Mouse (Mus musculus) embryonic facial prominence, embryonic 12.5 days (tissue): ENCODE measurements around the gene Mterf1b. TPM values are rescaled to one million over a fixed set of nuclear protein-coding genes. Genes with fewer than 3 reads are reported as not detected.
A peak's percentile ranks its signal among the peaks of the same experiment; 100 is the strongest.
"Not testable (repeated sequence)": the region's sequence is repeated elsewhere in the genome, so short reads cannot be mapped to it uniquely, and the experiment has no call there.

Experiments
- ATAC-seq: fragments of 200-750 bp; cut with Nextera tagmentation; 2 replicates; pipeline ENCODE4 v1.8.0; 2017; ENCODE audit not compliant: insufficient number of reproducible peaks, insufficient read depth, low FRiP score, low TSS enrichment
- H3K27ac ChIP-seq: fragments of 300-500 bp; sonication (generic); 2 replicates; pipeline ENCODE4 v1.5.1; 2016; ENCODE audit warnings: mild to moderate bottlenecking
- H3K27me3 ChIP-seq: fragments of 300-500 bp; sonication (generic); 2 replicates; pipeline ENCODE4 v1.6.1; 2016; ENCODE audit warnings: mild to moderate bottlenecking, moderate library complexity
- H3K36me3 ChIP-seq: fragments of 300-500 bp; sonication (generic); 2 replicates; pipeline ENCODE4 v1.6.1; 2016; ENCODE audit warnings: mild to moderate bottlenecking
- H3K4me1 ChIP-seq: fragments of 300-500 bp; sonication (generic); 2 replicates; pipeline ENCODE4 v1.6.1; 2016
- H3K4me2 ChIP-seq: fragments of 300-500 bp; sonication (generic); replicated peaks from 2 replicates; pipeline ENCODE4 v1.6.1; 2016; ENCODE audit warnings: mild to moderate bottlenecking, moderate library complexity
- H3K4me3 ChIP-seq: fragments of 300-500 bp; sonication (generic); 2 replicates; pipeline ENCODE4 v1.5.1; 2016; ENCODE audit warnings: mild to moderate bottlenecking
- H3K9ac ChIP-seq: fragments of 300-500 bp; sonication (generic); 2 replicates; pipeline ENCODE4 v1.6.1; 2016; ENCODE audit warnings: mild to moderate bottlenecking, moderate library complexity
- H3K9me3 ChIP-seq: fragments of 300-500 bp; sonication (generic); 2 replicates; pipeline ENCODE4 v1.6.1; 2016; ENCODE audit warnings: mild to moderate bottlenecking, moderate library complexity
- WGBS: fragments of 180-500 bp; shearing (Covaris S2); methylation state at CpG from one replicate; pipeline ENCODE4 v1.1.7; 2016; 5-methylcytosine and 5-hydroxymethylcytosine counted together
- polyA plus RNA-seq: library from polyadenylated mRNA; unstranded; fragments of >200 nt; fragmentation: Nextera tagmentation; extraction: Ambion mirVana; gene quantifications from 2 replicates; pipeline ENCODE4 v1.2.1, GENCODE M21; 2016

Gene Mterf1b
- 3.4 and 3.9 TPM in 2 replicates for polyA plus RNA-seq

- Histone ChIP-seq H3K4me2 (peak within 1 kb of the TSS; percentile 63), H3K9ac (0 out of 2 replicates have a peak within 1 kb of the TSS, but pooled peaks have one; percentile 16), H3K4me3 (peak within 1 kb of the TSS; percentile 41)
- not testable (repeated sequence) for H3K36me3 ChIP-seq, H3K9me3 ChIP-seq, H3K27ac ChIP-seq, H3K27me3 ChIP-seq, H3K4me1 ChIP-seq
- 66% methylated on average over 11 of the region's 37 CpGs for WGBS
- peak; percentile 96 for ATAC-seq
These were observed at the start of gene Mterf1b for GRCm38 (mm10) chr5:4191671-4192480. Mterf1b (plus strand) TSS chr5:4192367.

GRCm38 (mm10) chr5:4159418-4160071 is 32.6 kb upstream of the Mterf1b start:
- H3K27ac ChIP-seq, ATAC-seq, H3K9me3 ChIP-seq, H3K36me3 ChIP-seq, H3K9ac ChIP-seq, H3K4me2 ChIP-seq, H3K4me3 ChIP-seq, H3K27me3 ChIP-seq, H3K4me1 ChIP-seq: not testable (repeated sequence)
- WGBS: 87% methylated on average over 4 of the region's 5 CpGs

DNA sequence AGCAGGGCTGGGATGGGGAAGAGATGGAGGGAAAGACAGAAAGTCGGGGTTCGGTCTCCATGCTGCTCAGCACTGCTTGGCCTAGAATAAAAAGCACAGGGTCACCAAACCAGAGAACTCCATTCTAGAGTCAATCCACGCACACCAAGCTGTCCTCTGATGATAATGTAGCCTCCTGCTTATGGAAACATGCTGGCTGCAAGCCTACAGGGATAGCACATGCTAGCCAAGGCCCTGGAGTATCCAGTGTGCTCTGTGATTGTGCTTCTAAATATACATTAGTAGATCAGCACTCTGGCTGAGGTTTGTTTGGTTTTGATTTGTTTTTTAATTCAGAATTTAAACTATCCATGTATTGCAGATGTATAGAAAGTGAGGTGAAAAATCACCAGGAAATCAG is 30.6 kb upstream of the Mterf1b start:
- no peak for ATAC-seq
- Histone ChIP-seq H3K9me3 (no peaks in the 10 kb centered on the region), H3K36me3 (no peaks in the 10 kb centered on the region), H3K4me3 (no peak overlapping the region), H3K27me3 (no peaks in the 10 kb centered on the region), H3K9ac (no peak overlapping the region), H3K4me1 (no peaks in the 10 kb centered on the region), H3K4me2 (no peak overlapping the region), H3K27ac (no peak overlapping the region)
- 78% methylated on average over 3 of the region's 3 CpGs for WGBS

DNA sequence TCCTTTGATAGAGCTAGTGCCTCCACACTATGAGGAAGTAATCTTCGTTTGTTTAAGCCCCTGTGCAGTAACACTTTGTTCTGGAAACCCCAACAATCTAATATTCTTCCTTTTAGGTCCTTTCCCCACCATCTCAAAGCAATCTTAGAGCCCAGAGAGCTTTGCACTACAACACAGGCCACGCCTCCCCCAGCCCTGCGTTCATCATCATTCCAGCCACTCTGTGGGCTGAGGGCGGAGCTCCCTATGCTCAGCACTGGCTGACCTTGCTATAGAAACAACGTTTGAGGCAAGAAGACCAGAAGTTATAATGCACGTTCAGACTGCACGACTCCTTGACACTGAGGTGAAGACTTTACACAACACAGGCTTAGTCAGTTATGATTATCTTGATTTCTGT is 29.7 kb upstream of the Mterf1b start:
- Histone ChIP-seq H3K27ac (no peak overlapping the region), H3K36me3 (no peaks in the 10 kb centered on the region), H3K9ac (no peak overlapping the region), H3K9me3 (no peaks in the 10 kb centered on the region), H3K4me3 (no peak overlapping the region), H3K4me2 (no peak overlapping the region), H3K27me3 (no peaks in the 10 kb centered on the region), H3K4me1 (no peaks in the 10 kb centered on the region)
- no peak for ATAC-seq
- WGBS: 64% methylated on average over 7 of the region's 7 CpGs

DNA sequence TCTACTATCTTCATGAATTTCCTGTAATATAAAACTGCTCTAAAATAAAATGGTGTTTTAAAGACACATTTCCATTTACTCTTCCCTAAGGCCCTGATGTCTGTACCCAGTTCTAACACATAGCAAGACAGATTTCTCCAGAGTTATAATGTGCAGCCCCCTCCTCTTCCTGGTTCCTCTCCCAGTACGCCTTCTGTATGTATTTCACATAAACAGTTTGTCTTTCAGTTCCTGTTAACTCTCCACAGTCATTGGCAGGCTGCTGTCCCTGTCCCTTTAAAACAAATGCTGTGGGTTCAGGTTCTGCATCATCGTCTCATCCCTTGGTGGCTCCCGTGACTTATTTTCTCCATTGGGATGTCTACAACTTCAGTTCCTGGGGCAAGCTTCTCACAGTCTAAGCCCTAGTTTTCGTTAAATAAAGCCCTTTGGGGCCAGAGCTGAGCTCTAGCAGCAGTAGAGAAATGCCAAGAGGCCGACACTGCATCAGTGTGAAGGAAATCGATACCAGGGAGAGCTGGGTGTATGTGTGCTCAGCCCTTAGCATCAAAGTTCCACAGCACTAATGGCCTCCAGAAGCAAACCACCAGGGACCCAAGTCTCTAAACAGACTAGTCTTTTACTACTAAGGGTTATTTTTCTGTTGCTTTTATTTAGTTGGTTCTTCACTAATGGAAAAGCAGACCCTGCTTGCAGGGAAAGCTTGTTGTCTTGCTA is 24.2 kb upstream of the Mterf1b start:
- not testable (repeated sequence) for H3K27me3 ChIP-seq, H3K27ac ChIP-seq, H3K36me3 ChIP-seq, H3K4me3 ChIP-seq, H3K4me2 ChIP-seq, H3K4me1 ChIP-seq, H3K9ac ChIP-seq, H3K9me3 ChIP-seq, ATAC-seq
- WGBS: 53% methylated on average over 6 of the region's 6 CpGs

DNA sequence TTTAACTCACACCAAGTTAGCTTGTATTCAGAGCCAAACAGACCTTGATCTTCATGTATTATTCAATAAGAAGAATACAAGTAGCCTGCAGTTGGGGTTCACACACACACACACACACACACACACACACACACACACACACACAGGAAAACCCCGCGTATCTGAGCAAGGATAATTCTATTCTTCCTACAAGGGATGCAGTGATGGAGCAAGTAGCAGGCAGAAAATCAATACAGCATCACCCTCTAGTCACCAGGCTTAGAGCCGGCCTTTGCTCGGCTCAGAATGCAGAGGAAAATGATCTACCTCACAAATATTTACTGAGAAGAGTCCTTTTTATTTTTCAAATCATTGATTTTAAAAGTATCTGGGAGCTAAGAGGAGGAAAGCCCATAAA is 23.6 kb upstream of the Mterf1b start:
- H3K27me3 ChIP-seq, H3K4me1 ChIP-seq, H3K27ac ChIP-seq, H3K9me3 ChIP-seq, H3K4me2 ChIP-seq, H3K36me3 ChIP-seq, H3K4me3 ChIP-seq, H3K9ac ChIP-seq, ATAC-seq: not testable (repeated sequence)
- 71% methylated on average over 4 of the region's 4 CpGs for WGBS

- not testable (repeated sequence) for H3K4me1 ChIP-seq, ATAC-seq, H3K4me2 ChIP-seq, H3K27me3 ChIP-seq, H3K4me3 ChIP-seq, H3K27ac ChIP-seq, H3K36me3 ChIP-seq, H3K9me3 ChIP-seq, H3K9ac ChIP-seq
- 85% methylated on average over 3 of the region's 3 CpGs for WGBS
These were observed 15.7 kb upstream of the Mterf1b start for GRCm38 (mm10) chr5:4176421-4176820.

DNA sequence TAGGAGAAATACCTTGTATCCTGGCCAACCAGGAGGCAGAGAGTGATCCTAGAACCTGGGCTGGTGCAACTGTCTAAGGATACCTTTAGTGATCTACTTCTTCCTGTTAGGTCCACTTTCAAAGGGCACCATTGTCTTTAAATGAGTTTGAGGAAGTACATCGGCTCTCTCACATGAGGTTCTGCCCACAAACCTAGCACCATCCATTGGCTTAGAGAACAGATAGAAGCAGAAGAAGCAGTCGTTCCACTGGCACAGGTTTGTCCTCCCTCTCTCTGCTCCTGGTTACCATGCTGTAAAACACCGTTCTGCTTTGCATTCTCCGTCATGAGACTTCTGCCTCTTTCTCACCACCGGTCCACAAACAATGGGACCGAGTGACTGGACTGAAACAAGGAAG is 12.8 kb upstream of the Mterf1b start:
- Histone ChIP-seq H3K9ac (no peak overlapping the region), H3K27ac (no peak overlapping the region), H3K9me3 (no peaks in the 10 kb centered on the region), H3K4me2 (no peak overlapping the region), H3K4me3 (no peak overlapping the region), H3K27me3 (no peaks in the 10 kb centered on the region), H3K4me1 (no peaks in the 10 kb centered on the region), H3K36me3 (no peaks in the 10 kb centered on the region)
- WGBS: 86% methylated on average over 6 of the region's 6 CpGs
- no peak for ATAC-seq

DNA sequence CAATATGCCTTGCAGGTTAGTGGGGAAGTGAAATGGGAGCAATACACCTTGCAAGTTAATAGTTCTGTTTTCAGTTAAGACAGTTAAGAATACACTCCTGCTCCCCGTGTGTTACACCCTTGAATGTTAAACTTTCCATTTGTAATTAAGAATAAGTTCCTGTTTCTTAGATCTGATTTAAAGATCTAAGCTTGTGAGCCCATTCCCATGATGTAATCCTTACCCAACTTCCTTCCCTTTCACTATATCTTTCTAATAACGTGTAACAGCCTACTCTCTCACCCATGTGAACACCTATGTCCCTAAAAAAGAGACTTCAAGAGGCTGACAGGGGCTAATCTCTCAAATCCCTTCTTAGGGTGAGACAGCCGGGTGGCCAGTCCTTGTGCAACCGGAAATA is 5.4 kb upstream of the Mterf1b start:
- no peak overlapping the region for H3K4me3 ChIP-seq
- H3K4me1 ChIP-seq: no peaks in the 10 kb centered on the region
- no peak for ATAC-seq
- H3K4me2 ChIP-seq: no peak overlapping the region
- no peak overlapping the region for H3K9ac ChIP-seq
- WGBS: 60% methylated on average over 4 of the region's 4 CpGs
- no peaks in the 10 kb centered on the region for H3K36me3 ChIP-seq
- H3K27me3 ChIP-seq: no peaks in the 10 kb centered on the region
- H3K27ac ChIP-seq: no peak overlapping the region
- no peaks in the 10 kb centered on the region for H3K9me3 ChIP-seq

- H3K36me3 ChIP-seq, H3K9me3 ChIP-seq, H3K27ac ChIP-seq, H3K27me3 ChIP-seq, ATAC-seq, H3K4me1 ChIP-seq: not testable (repeated sequence)
- H3K4me2 ChIP-seq: peak overlapping the region; percentile 63
- H3K9ac ChIP-seq: 0 out of 2 replicates have a peak overlapping the region, but pooled peaks have one; percentile 16
- peak overlapping the region; percentile 41 for H3K4me3 ChIP-seq
- 12% methylated on average over 14 of the region's 27 CpGs for WGBS
These were observed 497 bp downstream of the Mterf1b start for GRCm38 (mm10) chr5:4192481-4193246.

DNA sequence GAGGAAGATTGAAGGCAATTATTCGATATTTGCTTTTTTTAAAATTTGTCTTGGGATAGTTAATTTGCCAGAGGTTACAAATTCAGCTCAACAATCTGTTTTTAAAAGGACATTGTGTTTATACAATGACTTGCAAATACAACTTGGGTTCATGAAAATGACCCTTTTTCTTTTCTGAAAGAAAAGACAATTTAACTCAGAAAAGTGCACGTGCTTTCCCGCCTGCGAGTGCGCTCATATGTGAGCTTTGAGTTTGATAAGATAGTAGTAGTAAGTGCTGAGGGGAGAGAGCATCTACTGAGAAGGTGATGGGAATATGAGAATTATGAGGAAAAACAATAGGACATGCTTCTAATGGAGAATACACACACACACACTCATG is 1.1 kb downstream of the Mterf1b start:
- Histone ChIP-seq H3K4me1 (no peaks in the 10 kb centered on the region), H3K27ac (no peak overlapping the region), H3K9ac (no peak overlapping the region), H3K36me3 (no peaks in the 10 kb centered on the region), H3K4me3 (0 out of 2 replicates have a peak overlapping the region, but pooled peaks have one; percentile 41), H3K27me3 (no peaks in the 10 kb centered on the region), H3K4me2 (peak overlapping the region; percentile 63), H3K9me3 (no peaks in the 10 kb centered on the region)
- ATAC-seq: no peak
- 85% methylated on average over 5 of the region's 5 CpGs for WGBS
